Mouse (Mus musculus) cerebellum, postnatal 25 days (tissue): Measurements from ENCODE around the gene Ift20.
A peak's percentile ranks its signal among the peaks of the same experiment; 100 is the strongest.

ENCODE experiments used
- DNase-seq, 2 experiments: peaks; one replicate each; pipeline ENCODE4 v3.0.0; 2021; ENCODE audit warnings: mixed read lengths in 2 of 2

Ift20 gene

GRCm38 (mm10) chr11:78536080-78536689 is at the start of gene Ift20, which contains the start of gene Tnfaip1:
Ift20 (plus strand) TSS chr11:78536361.
Tnfaip1 (minus strand) TSS chr11:78536332.
- DNase-seq, result peak; percentile 95 to 98

- DNase-seq, result peak; percentile 88 to 89
These were observed 48.0 kb upstream of the Ift20 start for GRCm38 (mm10) chr11:78488168-78488567.

GRCm38 (mm10) chr11:78490781-78491241 is 45.4 kb upstream of the Ift20 start:
- DNase-seq, result peak; percentile 71 to 78

GRCm38 (mm10) chr11:78495904-78496303 is 40.3 kb upstream of the Ift20 start:
- peak; percentile 27 to 31 for DNase-seq

- peak; percentile 73 to 77 for DNase-seq
These were observed 39.1 kb upstream of the Ift20 start for GRCm38 (mm10) chr11:78497071-78497541.

- DNase-seq, result peak; percentile 98 to 99
These were observed 38.3 kb upstream of the Ift20 start, which contains the start of gene Sarm1 for GRCm38 (mm10) chr11:78497544-78498522. Sarm1 (minus strand) TSS chr11:78497754.

GRCm38 (mm10) chr11:78499004-78499403 is 37.2 kb upstream of the Ift20 start, which contains the start of gene Vtn:
Vtn (plus strand) TSS chr11:78499091.
- DNase-seq, result peak in 1 of 2 experiments; percentile 26

- no peak for DNase-seq
These were observed 36.6 kb upstream of the Ift20 start for GRCm38 (mm10) chr11:78499543-78499942.

GRCm38 (mm10) chr11:78500623-78501202 is 35.4 kb upstream of the Ift20 start:
- no peak for DNase-seq

GRCm38 (mm10) chr11:78501529-78501928 is 34.6 kb upstream of the Ift20 start:
- DNase-seq, result no peak

GRCm38 (mm10) chr11:78502909-78503650 is 33.1 kb upstream of the Ift20 start, which contains the start of gene Sebox:
Sebox (plus strand) TSS chr11:78503447.
- peak; percentile 92 for DNase-seq

- no peak for DNase-seq
These were observed 30.7 kb upstream of the Ift20 start for GRCm38 (mm10) chr11:78505430-78505829.

- peak in 1 of 2 experiments; percentile 65 for DNase-seq
These were observed 27.0 kb upstream of the Ift20 start for GRCm38 (mm10) chr11:78509148-78509547.

- peak; percentile 92 to 96 for DNase-seq
These were observed 23.9 kb upstream of the Ift20 start, which contains the start of the genes Tmem199 and Poldip2 for GRCm38 (mm10) chr11:78512025-78512957. Tmem199 (minus strand) TSS chr11:78512172. Poldip2 (plus strand) TSS chr11:78512193.

- no peak for DNase-seq
These were observed 22.9 kb upstream of the Ift20 start for GRCm38 (mm10) chr11:78513106-78513790.

GRCm38 (mm10) chr11:78515549-78516325 is 20.4 kb upstream of the Ift20 start:
- DNase-seq, result peak in 1 of 2 experiments; percentile 45

- DNase-seq, result no peak
These were observed 17.2 kb upstream of the Ift20 start for GRCm38 (mm10) chr11:78518931-78519330.

GRCm38 (mm10) chr11:78521880-78522279 is 14.3 kb upstream of the Ift20 start:
- DNase-seq, result peak in 1 of 2 experiments; percentile 31

- DNase-seq, result peak in 1 of 2 experiments; percentile 48
These were observed 13.6 kb upstream of the Ift20 start for GRCm38 (mm10) chr11:78522481-78522997.
